8 mouse cellular contexts compared by ENCODE assay signal in genomic region chr11:78490781-78491241, GRCm38 (mm10). TPM values are rescaled to one million over a fixed set of nuclear protein-coding genes. Genes with fewer than 3 reads are reported as not detected.
A peak's percentile ranks its signal among the peaks of the same experiment; 100 is the strongest.
DNase-seq lines count a peak whose midpoint lies in the region; ATAC-seq and TF ChIP-seq lines count a peak whose summit lies in the region.

No protein-coding gene starts in this region.

- 8% methylated on average over 48 of the region's 48 CpGs for WGBS in kidney, adult 2 months
- 5% methylated on average over 48 of the region's 48 CpGs for WGBS in forebrain, embryonic 15.5 days
- WGBS in kidney, embryonic 16.5 days = 8% methylated on average over 48 of the region's 48 CpGs
- WGBS in liver, embryonic 14.5 days (ENCODE audit: insufficient replicate concordance) = 9% methylated on average over 47 of the region's 48 CpGs

- TF ChIP-seq POLR2A in kidney, adult 2 months (IDR thresholded peaks at IDR 0.05; ENCODE audit: low read depth, low read length) = no peak

- H3K36me3 ChIP-seq in kidney, adult 2 months (ENCODE audit: control insufficient read depth, insufficient read depth, low read length) = no peaks in the 10 kb centered on the region
- H3K36me3 ChIP-seq in forebrain, embryonic 15.5 days = peaks cover 16% of the 10 kb centered on the region
- H3K36me3 ChIP-seq in kidney, embryonic 16.5 days (ENCODE audit: insufficient read depth, low read length) = no peaks in the 10 kb centered on the region
- no peaks in the 10 kb centered on the region for H3K36me3 ChIP-seq in liver, embryonic 14.5 days (replicated peaks; ENCODE audit: control insufficient read depth, insufficient read depth, low read depth)

- H3K27me3 ChIP-seq in kidney, adult 2 months (replicated peaks; ENCODE audit: control insufficient read depth, insufficient read depth, low read length) = no peaks in the 10 kb centered on the region; the same call in 1 of the 2 replicates
- H3K27me3 ChIP-seq in forebrain, embryonic 15.5 days = peaks cover 12% of the 10 kb centered on the region; the same call in 1 of the 2 replicates
- H3K27me3 ChIP-seq in kidney, embryonic 16.5 days (ENCODE audit: insufficient read depth, low read length) = peaks cover 69% of the 10 kb centered on the region
- H3K27me3 ChIP-seq in liver, embryonic 14.5 days (ENCODE audit: control insufficient read depth, insufficient read depth, low read length) = peaks cover 52% of the 10 kb centered on the region

- no peaks in the 10 kb centered on the region for H3K4me1 ChIP-seq in kidney, adult 2 months (ENCODE audit: control insufficient read depth, insufficient read depth, low read length)
- peaks cover 24% of the 10 kb centered on the region for H3K4me1 ChIP-seq in forebrain, embryonic 15.5 days
- H3K4me1 ChIP-seq in kidney, embryonic 16.5 days (ENCODE audit: insufficient read depth, low read length) = peaks cover 7% of the 10 kb centered on the region; the same call in 1 of the 2 replicates
- no peaks in the 10 kb centered on the region for H3K4me1 ChIP-seq in liver, embryonic 14.5 days (replicated peaks; ENCODE audit: control insufficient read depth in 2 of 2, insufficient read depth in 2 of 2, low read length in 1 of 2)

- TF ChIP-seq CTCF in kidney, adult 2 months (conservative IDR thresholded peaks at IDR 0.05; ENCODE audit: insufficient read depth, insufficient read length, low read depth, low read length) = peak; percentile 35
- peak; percentile 31; the same call in 1 of the 2 replicates for TF ChIP-seq CTCF in liver, embryonic 14.5 days (IDR thresholded peaks at IDR 0.05; ENCODE audit: low read depth)

- TF ChIP-seq EP300 in liver, embryonic 14.5 days (IDR thresholded peaks at IDR 0.05; ENCODE audit: low read depth) = no peak

- no peak overlapping the region for H3K27ac ChIP-seq in kidney, adult 2 months (ENCODE audit: insufficient read depth, low read depth, low read length)
- H3K27ac ChIP-seq in forebrain, embryonic 15.5 days (replicated peaks) = no peak overlapping the region
- no peak overlapping the region for H3K27ac ChIP-seq in kidney, embryonic 16.5 days (ENCODE audit: low read length)
- no peak overlapping the region for H3K27ac ChIP-seq in liver, embryonic 14.5 days

- ATAC-seq in forebrain, embryonic 15.5 days (replicated peaks) = peak; percentile 84
- ATAC-seq in kidney, embryonic 16.5 days (ENCODE audit: low FRiP score, low TSS enrichment) = peak; percentile 81; the same call in 1 of the 2 replicates
- no peak for ATAC-seq in liver, embryonic 14.5 days (ENCODE audit: insufficient read depth)
- ATAC-seq in inflammation-experienced regulatory T-cells, adult 6 months = no peak

- peak overlapping the region; percentile 51 for H3K4me2 ChIP-seq in forebrain, embryonic 15.5 days (replicated peaks)
- peak overlapping the region; percentile 52 for H3K4me2 ChIP-seq in kidney, embryonic 16.5 days (replicated peaks; ENCODE audit: low read depth, low read length)
- H3K4me2 ChIP-seq in liver, embryonic 14.5 days (ENCODE audit: low read depth) = peak overlapping the region; percentile 11

- peak overlapping the region; percentile 30; the same call in 1 of the 2 replicates for H3K9ac ChIP-seq in forebrain, embryonic 15.5 days (replicated peaks)
- H3K9ac ChIP-seq in kidney, embryonic 16.5 days (replicated peaks; ENCODE audit: low read length) = no peak overlapping the region
- no peak overlapping the region for H3K9ac ChIP-seq in liver, embryonic 14.5 days (replicated peaks)

- no peak overlapping the region for H3K4me3 ChIP-seq in kidney, adult 2 months (ENCODE audit: insufficient read depth, low read depth, low read length)
- peak overlapping the region; percentile 23 for H3K4me3 ChIP-seq in forebrain, embryonic 15.5 days
- H3K4me3 ChIP-seq in kidney, embryonic 16.5 days (ENCODE audit: low read length) = peak overlapping the region; percentile 26
- H3K4me3 ChIP-seq in liver, embryonic 14.5 days (ENCODE audit: insufficient read depth in 1 of 2, low read depth in 2 of 2, low read length in 2 of 2) = no peak overlapping the region

- DNase-seq in kidney, adult 2 months = peak; percentile 25
- DNase-seq in kidney, adult 11 months = no peak
- peak; percentile 66 for DNase-seq in cerebellum, adult 11 months
- no peak for DNase-seq in liver, embryonic 14.5 days (ENCODE audit: low read depth in 3 of 3, low spot score in 3 of 3)
- peak; percentile 73 for DNase-seq in right cerebral cortex, postnatal 25 days

- H3K9me3 ChIP-seq in forebrain, embryonic 15.5 days = no peaks in the 10 kb centered on the region
- no peaks in the 10 kb centered on the region for H3K9me3 ChIP-seq in kidney, embryonic 16.5 days (ENCODE audit: low read length)
- H3K9me3 ChIP-seq in liver, embryonic 14.5 days (ENCODE audit: control insufficient read depth, low read length) = no peaks in the 10 kb centered on the region

RNA-seq across cellular contexts. Expression of gene Sarm1, which starts 6.7 kb away (rescaled TPM):
- polyA plus RNA-seq in kidney, adult 2 months (2012; rRNA removed) = 0.35 and 0.38 TPM in 2 replicates
- 48.3 and 54.8 TPM in 2 replicates for polyA plus RNA-seq in forebrain, embryonic 15.5 days (2015; fragmentation: Nextera tagmentation; extraction: Ambion mirVana)
- polyA plus RNA-seq in kidney, embryonic 16.5 days (2015; fragmentation: Nextera tagmentation; extraction: Ambion mirVana) = 1.2 and 1.8 TPM in 2 replicates
- 0.09 and 0.22 TPM in 2 replicates for polyA plus RNA-seq in liver, embryonic 14.5 days (2012; rRNA removed)
- 0.14 and 0.15 TPM in 2 replicates for polyA plus RNA-seq in liver, embryonic 14.5 days (2014; fragmentation: Nextera tagmentation; extraction: Ambion mirVana)
- polyA plus RNA-seq in inflammation-experienced regulatory T-cells, adult 6 months (2017; shearing (Covaris generic)) = 1 to 10 TPM in 1 of 3 experiments, under 1 TPM in 2; 0.41 to 2.2 (median 0.97) TPM

RNA-seq across cellular contexts. Expression of gene Vtn, which starts 8.1 kb away (rescaled TPM):
- polyA plus RNA-seq in kidney, adult 2 months (2012; rRNA removed) = 3.3 and 3.6 TPM in 2 replicates
- polyA plus RNA-seq in forebrain, embryonic 15.5 days (2015; fragmentation: Nextera tagmentation; extraction: Ambion mirVana) = 69.0 and 76.3 TPM in 2 replicates
- 2.4 and 2.9 TPM in 2 replicates for polyA plus RNA-seq in kidney, embryonic 16.5 days (2015; fragmentation: Nextera tagmentation; extraction: Ambion mirVana)
- 350 and 403 TPM in 2 replicates for polyA plus RNA-seq in liver, embryonic 14.5 days (2012; rRNA removed)
- 353 and 424 TPM in 2 replicates for polyA plus RNA-seq in liver, embryonic 14.5 days (2014; fragmentation: Nextera tagmentation; extraction: Ambion mirVana)
- not detected for polyA plus RNA-seq in inflammation-experienced regulatory T-cells, adult 6 months (2017; shearing (Covaris generic))

RNA-seq across cellular contexts. Expression of gene Sebox, which starts 12.4 kb away (rescaled TPM):
- polyA plus RNA-seq in kidney, adult 2 months (2012; rRNA removed) = not detected in 2 replicates
- polyA plus RNA-seq in forebrain, embryonic 15.5 days (2015; fragmentation: Nextera tagmentation; extraction: Ambion mirVana) = 0.41 TPM in 1 of 2 replicates, not detected in the other
- polyA plus RNA-seq in kidney, embryonic 16.5 days (2015; fragmentation: Nextera tagmentation; extraction: Ambion mirVana) = not detected in 2 replicates
- polyA plus RNA-seq in liver, embryonic 14.5 days (2012; rRNA removed) = 0.18 and 0.28 TPM in 2 replicates
- 0.35 and 0.39 TPM in 2 replicates for polyA plus RNA-seq in liver, embryonic 14.5 days (2014; fragmentation: Nextera tagmentation; extraction: Ambion mirVana)
- not detected for polyA plus RNA-seq in inflammation-experienced regulatory T-cells, adult 6 months (2017; shearing (Covaris generic))

RNA-seq across cellular contexts. Expression of gene Tmem199, which starts 21.2 kb away (rescaled TPM):
- 14.0 and 15.9 TPM in 2 replicates for polyA plus RNA-seq in kidney, adult 2 months (2012; rRNA removed)
- 86.1 and 86.7 TPM in 2 replicates for polyA plus RNA-seq in forebrain, embryonic 15.5 days (2015; fragmentation: Nextera tagmentation; extraction: Ambion mirVana)
- polyA plus RNA-seq in kidney, embryonic 16.5 days (2015; fragmentation: Nextera tagmentation; extraction: Ambion mirVana) = 56.9 and 58.8 TPM in 2 replicates
- 10.6 and 14.5 TPM in 2 replicates for polyA plus RNA-seq in liver, embryonic 14.5 days (2012; rRNA removed)
- polyA plus RNA-seq in liver, embryonic 14.5 days (2014; fragmentation: Nextera tagmentation; extraction: Ambion mirVana) = 20.6 and 22.1 TPM in 2 replicates
- 10 to 100 TPM; 42.2 to 59.5 (median 54.9) TPM for polyA plus RNA-seq in inflammation-experienced regulatory T-cells, adult 6 months (2017; shearing (Covaris generic))

RNA-seq across cellular contexts. Expression of gene Poldip2, which starts 21.2 kb away (rescaled TPM):
- 115 and 118 TPM in 2 replicates for polyA plus RNA-seq in kidney, adult 2 months (2012; rRNA removed)
- polyA plus RNA-seq in forebrain, embryonic 15.5 days (2015; fragmentation: Nextera tagmentation; extraction: Ambion mirVana) = 205 and 217 TPM in 2 replicates
- polyA plus RNA-seq in kidney, embryonic 16.5 days (2015; fragmentation: Nextera tagmentation; extraction: Ambion mirVana) = 188 and 192 TPM in 2 replicates
- 24.1 and 28.2 TPM in 2 replicates for polyA plus RNA-seq in liver, embryonic 14.5 days (2012; rRNA removed)
- polyA plus RNA-seq in liver, embryonic 14.5 days (2014; fragmentation: Nextera tagmentation; extraction: Ambion mirVana) = 55.6 and 57.2 TPM in 2 replicates
- 10 to 100 TPM; 12.4 to 16.8 (median 13.2) TPM for polyA plus RNA-seq in inflammation-experienced regulatory T-cells, adult 6 months (2017; shearing (Covaris generic))

Comparison
In these comparisons a context has a peak if more than half of its experiments do, and no peak if none do; other contexts are left out.
1. DNase-seq: peak in kidney, adult 2 months (single experiment), cerebellum, adult 11 months (single experiment) and right cerebral cortex, postnatal 25 days (single experiment); none in kidney, adult 11 months (single experiment) and liver, embryonic 14.5 days (0 of 3).
2. H3K4me3 ChIP-seq: peak in forebrain, embryonic 15.5 days (single experiment) and kidney, embryonic 16.5 days (single experiment); none in kidney, adult 2 months (single experiment) and liver, embryonic 14.5 days (0 of 2).
3. ATAC-seq: peak in forebrain, embryonic 15.5 days (single experiment) and kidney, embryonic 16.5 days (single experiment); none in liver, embryonic 14.5 days (single experiment) and inflammation-experienced regulatory T-cells, adult 6 months (single experiment).
4. RNA of gene Sarm1, which starts 6.7 kb away (polyA plus RNA-seq): 48.3 to 54.8 TPM in forebrain, embryonic 15.5 days; 1.2 to 1.8 TPM in kidney, embryonic 16.5 days, 0.41 to 2.2 TPM in inflammation-experienced regulatory T-cells, adult 6 months, 0.35 to 0.38 TPM in kidney, adult 2 months and 0.09 to 0.22 TPM in liver, embryonic 14.5 days; every median in the first group is over 10 times any median in the second.
5. RNA of gene Vtn, which starts 8.1 kb away (polyA plus RNA-seq): 350 to 424 TPM in liver, embryonic 14.5 days and 69.0 to 76.3 TPM in forebrain, embryonic 15.5 days; 3.3 to 3.6 TPM in kidney, adult 2 months, 2.4 to 2.9 TPM in kidney, embryonic 16.5 days and not detected in inflammation-experienced regulatory T-cells, adult 6 months; every median in the first group is over 10 times any median in the second.
6. Peak in every context shown above with its lines, with median percentiles within 50 percentile points of each other: H3K4me2 ChIP-seq.